In the genomic region with DNA sequence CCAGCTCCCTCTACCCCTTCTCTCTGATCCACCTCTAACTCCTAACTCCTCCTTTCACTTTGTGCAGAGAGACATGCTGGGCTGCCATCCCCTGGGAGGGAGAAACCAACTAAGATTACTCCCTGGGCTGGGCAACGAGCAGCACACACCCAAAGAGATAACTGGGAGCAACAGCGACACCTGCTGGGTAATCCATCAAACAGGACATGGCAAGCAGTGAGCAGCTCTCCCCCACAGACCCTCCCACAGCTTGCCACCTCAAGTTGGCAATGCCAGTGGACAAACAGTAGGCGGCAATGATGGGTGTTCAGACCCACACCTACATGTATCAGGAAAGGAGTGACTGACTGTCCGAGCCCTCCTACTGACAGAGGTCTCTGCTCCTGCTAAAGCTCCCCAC, we compare ENCODE assay signal across 9 mouse cellular contexts. TPM values are rescaled to one million over a fixed set of nuclear protein-coding genes. Genes with fewer than 3 reads are reported as not detected.
DNase-seq lines count a peak whose midpoint lies in the region; ATAC-seq and TF ChIP-seq lines count a peak whose summit lies in the region.
"Had no signal": no experiment of that assay in that cellular context is flagged by ENCODE, and none has a peak within 500 bp of the region (broad histone marks: within the 10 kb centered on the region; RNA-seq: fewer than 3 reads in every experiment).

No protein-coding gene starts in this region.

- H3K27me3 ChIP-seq in neural tube, embryonic 15.5 days (replicated peaks), result peaks cover 20% of the 10 kb centered on the region

- H3K4me1 ChIP-seq in neural tube, embryonic 15.5 days, result peaks cover 6% of the 10 kb centered on the region

- no peak overlapping the region for H3K27ac ChIP-seq in gastrocnemius, adult 2 months
- H3K27ac ChIP-seq in neural tube, embryonic 15.5 days (replicated peaks), result no peak overlapping the region
- H3K27ac ChIP-seq: limb, embryonic 12.5 days had no signal

- no peak overlapping the region for H3K4me2 ChIP-seq in neural tube, embryonic 15.5 days
- H3K4me2 ChIP-seq: limb, embryonic 12.5 days had no signal

- no peaks in the 10 kb centered on the region for H3K36me3 ChIP-seq in neural tube, embryonic 15.5 days
- H3K36me3 ChIP-seq: limb, embryonic 12.5 days had no signal

- DNase-seq in gastrocnemius, adult 2 months, result peak; percentile 48
- no peak for DNase-seq in gastrocnemius, adult 18-20 months (ENCODE audit: low spot score)
- DNase-seq in neural tube, embryonic 10.5 days (ENCODE audit: extremely low spot score, low spot score), result peak; percentile 70
- peak; percentile 42 for DNase-seq in c-Kit-positive CD71-positive TER-119-negative erythroid progenitor cells, embryonic 14.5 days (ENCODE audit: low read depth)
- peak; percentile 50 for DNase-seq in lung, postnatal 36 days
- DNase-seq in thymus, postnatal 36 days, result peak; percentile 19 to 27

- 17% methylated on average over 4 of the region's 4 CpGs for WGBS in neural tube, embryonic 15.5 days

- H3K4me3 ChIP-seq in gastrocnemius, adult 2 months, result no peak overlapping the region
- no peak overlapping the region for H3K4me3 ChIP-seq in neural tube, embryonic 15.5 days (replicated peaks)
- H3K4me3 ChIP-seq: limb, embryonic 12.5 days had no signal

- H3K9ac ChIP-seq in neural tube, embryonic 15.5 days (replicated peaks), result no peak overlapping the region
- H3K9ac ChIP-seq: limb, embryonic 12.5 days had no signal

- TF ChIP-seq CTCF in gastrocnemius, adult 2 months (IDR thresholded peaks at IDR 0.05), result peak; percentile 64

- intact Hi-C loops in gastrocnemius, adult 2 months (cut with DNase I), result no loop called here

- ATAC-seq in neural tube, embryonic 15.5 days (ENCODE audit: low FRiP score), result no peak
- peak; percentile 63 for ATAC-seq in granulocyte monocyte progenitor cell, adult 5-6 weeks (replicated peaks; ENCODE audit: poor library complexity, severe bottlenecking)

- no peaks in the 10 kb centered on the region for H3K9me3 ChIP-seq in neural tube, embryonic 15.5 days (replicated peaks)
- H3K9me3 ChIP-seq: limb, embryonic 12.5 days had no signal

RNA-seq across cellular contexts. Expression of a gene that starts 4.9 kb away (rescaled TPM):
- under 1 TPM; 0.13 to 0.89 TPM for total RNA-seq in gastrocnemius, adult 2 months (2021)
- total RNA-seq in gastrocnemius, adult 18-20 months (2021), result under 1 TPM in 1 of 2 experiments, not detected in 1; 0.12 TPM
- 2.8 and 3.7 TPM in 2 replicates for polyA plus RNA-seq in neural tube, embryonic 15.5 days (2015; fragmentation: Nextera tagmentation; extraction: Ambion mirVana)
- total RNA-seq in granulocyte monocyte progenitor cell, adult 5-6 weeks (2014; fragmentation: Nextera tagmentation), result not detected in 2 replicates
- total RNA-seq in granulocyte monocyte progenitor cell, adult 5-6 weeks (2017), result not detected in 2 replicates

RNA-seq across cellular contexts. Expression of a gene that starts 44.4 kb away (rescaled TPM):
- 1 to 10 TPM; 1.5 to 1.6 TPM for total RNA-seq in gastrocnemius, adult 2 months (2021)
- total RNA-seq in gastrocnemius, adult 18-20 months (2021), result 1 to 10 TPM; 1.7 TPM
- polyA plus RNA-seq in neural tube, embryonic 15.5 days (2015; fragmentation: Nextera tagmentation; extraction: Ambion mirVana), result 5.3 and 6.9 TPM in 2 replicates
- 8.1 and 9.5 TPM in 2 replicates for total RNA-seq in granulocyte monocyte progenitor cell, adult 5-6 weeks (2014; fragmentation: Nextera tagmentation)
- 8.5 and 13.3 TPM in 2 replicates for total RNA-seq in granulocyte monocyte progenitor cell, adult 5-6 weeks (2017)

RNA-seq across cellular contexts. Expression of a gene that starts 52.4 kb away (rescaled TPM):
- 10 to 100 TPM; 15.4 to 18.0 TPM for total RNA-seq in gastrocnemius, adult 2 months (2021)
- total RNA-seq in gastrocnemius, adult 18-20 months (2021), result 10 to 100 TPM; 17.3 to 18.2 TPM
- polyA plus RNA-seq in neural tube, embryonic 15.5 days (2015; fragmentation: Nextera tagmentation; extraction: Ambion mirVana), result 12.7 and 13.5 TPM in 2 replicates
- total RNA-seq in granulocyte monocyte progenitor cell, adult 5-6 weeks (2014; fragmentation: Nextera tagmentation), result 41.4 and 56.5 TPM in 2 replicates
- 25.3 and 34.5 TPM in 2 replicates for total RNA-seq in granulocyte monocyte progenitor cell, adult 5-6 weeks (2017)
